Mouse (Mus musculus): Measurements from ENCODE around the gene Pced1b. TPM values are rescaled to one million over a fixed set of nuclear protein-coding genes. Genes with fewer than 3 reads are reported as not detected.
"Not testable (repeated sequence)": the region's sequence is repeated elsewhere in the genome, so short reads cannot be mapped to it uniquely, and the experiment has no call there.

Gene Pced1b
- total RNA-seq, 2 experiments from 2014 or later: 6.3 TPM

DNA sequence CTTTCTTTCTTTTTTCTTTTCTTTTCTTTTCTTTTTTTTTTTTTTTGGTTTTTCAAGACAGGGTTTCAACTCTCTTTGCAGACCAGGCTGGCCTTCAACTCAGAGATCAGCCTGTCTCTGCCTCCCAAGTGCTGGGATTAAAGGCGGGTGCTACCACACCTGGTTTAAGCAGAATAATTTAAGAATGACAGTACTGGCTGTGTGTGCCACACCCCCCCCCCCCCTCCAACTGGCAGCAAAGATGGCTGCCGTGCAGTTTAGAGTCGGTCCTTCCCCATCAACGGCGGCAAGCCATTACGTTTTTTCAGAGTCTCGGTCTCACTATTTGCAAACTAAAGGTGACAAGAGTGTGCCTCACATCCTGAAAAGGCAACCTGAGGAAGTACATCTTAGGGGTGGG lies 124.0 kb downstream of the Pced1b start:
- no peak for DNase-seq (ENCODE audit: extremely low spot score in 1 of 2, low spot score in 2 of 2)
- H3K4me3 ChIP-seq: no peak overlapping the region
- intact Hi-C loops (cut with DNase I): no loop called here
- TF ChIP-seq CTCF (IDR thresholded peaks at IDR 0.05): no peak
- no peak overlapping the region for H3K27ac ChIP-seq

DNA sequence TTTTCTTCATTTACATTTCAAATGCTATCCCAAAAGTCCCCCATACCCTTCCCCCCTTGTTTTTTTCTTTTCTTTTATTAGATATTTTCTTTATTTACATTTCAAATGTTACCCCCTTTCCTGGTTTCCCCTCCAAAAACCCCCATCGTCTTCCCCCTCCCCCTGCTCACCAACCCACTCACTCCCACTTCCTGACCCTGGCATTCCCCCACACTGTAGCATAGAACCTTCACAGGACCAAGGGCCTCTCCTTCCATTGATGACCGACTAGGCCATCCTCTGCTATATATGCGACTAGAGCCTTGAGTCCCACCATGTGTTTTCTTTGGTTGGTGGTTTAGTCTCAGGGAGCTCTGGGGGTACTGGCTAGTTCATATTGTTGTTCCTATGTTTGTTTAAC lies 125.1 kb downstream of the Pced1b start:
- intact Hi-C loops (cut with DNase I); DNase-seq (ENCODE audit: extremely low spot score in 1 of 2, low spot score in 2 of 2); H3K27ac ChIP-seq; H3K4me3 ChIP-seq: not testable (repeated sequence)

DNA sequence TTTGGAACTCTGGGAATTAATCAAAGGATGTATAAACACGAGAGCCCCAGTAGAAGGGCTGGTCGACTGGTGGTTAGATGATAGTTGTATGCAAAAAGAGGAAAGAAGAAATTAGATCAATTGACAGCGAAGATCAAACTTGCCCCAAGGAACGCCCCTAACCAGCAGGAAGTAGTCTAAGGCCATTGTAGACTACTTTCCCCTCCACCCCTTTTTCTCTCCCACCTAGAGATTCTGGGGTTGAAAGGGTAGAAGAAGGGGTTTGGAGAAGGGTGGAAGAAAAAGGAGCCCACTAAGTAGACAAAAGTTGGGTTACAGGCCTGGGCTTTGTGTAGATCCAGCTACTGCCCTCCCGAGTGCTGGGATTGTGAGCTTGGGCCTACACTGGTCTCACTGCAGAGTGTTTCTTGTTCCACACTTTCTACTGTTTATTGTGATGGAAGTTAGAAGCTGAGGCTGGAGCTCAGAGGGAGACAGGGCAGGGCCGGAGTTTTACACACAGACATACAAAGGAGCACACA lies 125.8 kb downstream of the Pced1b start:
- TF ChIP-seq CTCF (IDR thresholded peaks at IDR 0.05): no peak
- no peak overlapping the region for H3K27ac ChIP-seq
- DNase-seq (ENCODE audit: extremely low spot score in 1 of 2, low spot score in 2 of 2): no peak
- no peak overlapping the region for H3K4me3 ChIP-seq
- intact Hi-C loops (cut with DNase I): no loop called here

DNA sequence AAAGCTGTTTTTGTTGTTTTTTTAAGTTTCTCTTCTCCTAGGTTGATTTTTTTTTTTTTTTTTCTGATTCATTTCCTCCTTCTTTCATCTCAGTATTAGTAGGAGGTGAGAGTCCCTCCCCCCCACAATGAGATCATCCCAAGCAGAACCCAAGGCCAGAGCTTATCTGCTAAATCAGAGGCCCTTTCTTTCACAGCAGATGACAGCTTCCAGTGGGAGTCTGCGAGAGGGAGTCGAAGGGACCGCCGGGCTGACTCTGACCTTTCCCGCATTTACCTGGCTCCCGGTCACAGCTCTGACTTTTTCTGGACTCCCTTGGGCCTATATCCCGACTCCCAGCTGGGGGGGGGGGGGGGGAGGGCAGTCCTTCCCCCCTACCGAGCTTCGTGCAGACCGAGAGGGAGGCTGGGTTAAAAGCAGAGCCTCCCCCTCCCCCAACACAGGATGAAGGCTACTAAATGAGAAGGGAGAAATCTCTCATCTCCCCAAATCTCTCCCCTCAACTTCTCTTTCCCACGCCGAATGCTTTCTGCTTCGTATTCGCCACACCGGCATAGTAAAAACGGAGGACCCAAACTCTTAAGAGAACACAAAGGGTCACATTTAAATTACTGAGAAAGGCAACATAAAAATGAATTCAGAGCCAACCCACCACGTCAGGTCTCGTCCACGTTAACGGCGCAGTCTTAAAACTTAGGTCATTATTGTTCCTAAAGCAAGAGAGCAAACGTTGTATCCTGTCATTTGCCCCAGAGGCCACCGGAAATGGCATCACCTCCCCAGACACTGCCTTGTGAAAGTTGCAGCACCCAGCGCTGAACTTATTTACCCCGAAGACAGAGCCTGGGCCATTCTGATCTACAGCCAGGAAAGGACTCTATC lies 126.5 kb downstream of the Pced1b start:
- intact Hi-C loops (cut with DNase I): no loop called here
- no peak for TF ChIP-seq CTCF (IDR thresholded peaks at IDR 0.05)
- Histone ChIP-seq H3K27ac (no peak overlapping the region), H3K4me3 (no peak overlapping the region)
- DNase-seq (ENCODE audit: extremely low spot score in 1 of 2, low spot score in 2 of 2): no peak

DNA sequence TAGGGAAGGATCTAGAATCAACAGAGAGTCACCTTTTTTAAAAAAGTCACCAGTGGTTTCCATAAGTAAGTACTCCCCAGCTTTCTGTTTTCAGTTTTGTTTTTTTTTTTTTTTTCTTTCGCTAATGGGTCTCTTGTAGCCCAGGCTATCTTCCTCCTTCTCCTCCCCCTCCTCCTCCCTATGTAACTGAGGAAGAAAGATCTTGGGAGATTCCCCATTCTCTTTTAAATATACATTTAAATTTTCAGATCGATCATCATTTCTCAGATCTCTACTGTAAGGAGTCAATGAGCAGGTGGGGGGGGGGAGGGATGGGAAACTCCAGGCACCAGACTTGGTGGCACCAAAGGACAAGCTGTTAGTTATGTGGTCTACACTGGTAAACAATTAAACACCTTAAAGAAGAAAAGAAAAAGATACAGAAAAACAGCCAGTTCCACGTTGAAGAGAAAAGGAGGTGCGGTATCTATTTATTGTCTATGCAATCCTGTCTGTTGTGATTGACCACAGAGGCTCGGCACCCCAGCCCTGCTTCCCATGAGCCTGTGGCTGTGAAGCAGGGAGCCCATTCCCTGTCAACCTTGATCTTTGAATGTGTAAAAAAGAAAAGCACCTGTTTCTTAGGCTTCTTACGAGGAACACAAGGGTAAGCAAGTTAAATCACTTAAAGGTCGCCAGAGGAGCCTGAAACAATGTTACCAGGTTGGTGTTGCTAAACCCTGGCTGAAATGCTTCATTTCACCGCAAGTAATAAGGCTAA lies 127.4 kb downstream of the Pced1b start:
- intact Hi-C loops (cut with DNase I): no loop called here
- no peak for TF ChIP-seq CTCF (IDR thresholded peaks at IDR 0.05)
- DNase-seq (ENCODE audit: extremely low spot score in 1 of 2, low spot score in 2 of 2): no peak
- Histone ChIP-seq H3K4me3 (no peak overlapping the region), H3K27ac (no peak overlapping the region)

DNA sequence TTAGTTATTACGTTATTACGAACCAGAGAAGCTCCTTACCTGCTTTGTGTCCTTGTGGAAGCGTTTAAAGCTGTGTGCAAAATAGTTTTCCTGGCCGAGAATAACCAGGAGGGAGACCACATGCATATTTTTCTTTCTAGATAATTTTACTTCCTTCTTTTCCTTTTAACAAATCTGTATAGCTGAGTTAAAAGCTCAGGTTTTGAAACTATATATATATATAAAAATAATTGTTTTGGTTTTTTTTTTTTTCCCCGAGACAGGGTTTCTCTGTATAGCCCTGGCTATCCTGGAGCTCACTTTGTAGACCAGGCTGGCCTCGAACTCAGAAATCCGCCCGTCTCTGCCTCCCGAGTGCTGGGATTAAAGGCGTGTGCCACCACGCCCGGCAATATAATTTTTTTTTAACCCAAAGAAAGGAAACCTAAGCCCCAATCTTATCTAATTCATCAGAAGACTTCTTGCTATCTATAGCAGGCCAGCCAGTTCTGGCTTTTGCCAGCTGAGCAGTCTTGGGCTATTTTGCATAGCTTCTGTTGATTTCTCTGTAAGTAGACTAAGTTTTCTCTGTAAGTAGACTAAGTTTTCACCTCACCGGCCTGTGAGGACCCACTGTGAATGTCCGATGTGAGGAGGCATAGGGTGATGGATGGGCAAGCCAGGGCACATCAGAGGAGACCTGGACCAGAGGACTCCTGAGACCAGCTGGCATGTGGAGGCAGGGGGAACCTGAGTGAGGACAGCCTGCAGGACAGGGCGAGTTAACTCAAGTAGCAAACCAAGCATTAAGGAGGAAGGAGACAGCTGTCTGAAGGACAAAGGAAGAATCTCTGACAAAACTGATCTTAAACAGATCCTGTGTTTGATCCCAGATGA lies 128.2 kb downstream of the Pced1b start:
- TF ChIP-seq CTCF (IDR thresholded peaks at IDR 0.05): no peak
- H3K27ac ChIP-seq: no peak overlapping the region
- no peak for DNase-seq (ENCODE audit: extremely low spot score in 1 of 2, low spot score in 2 of 2)
- intact Hi-C loops (cut with DNase I): no loop called here
- H3K4me3 ChIP-seq: no peak overlapping the region

DNA sequence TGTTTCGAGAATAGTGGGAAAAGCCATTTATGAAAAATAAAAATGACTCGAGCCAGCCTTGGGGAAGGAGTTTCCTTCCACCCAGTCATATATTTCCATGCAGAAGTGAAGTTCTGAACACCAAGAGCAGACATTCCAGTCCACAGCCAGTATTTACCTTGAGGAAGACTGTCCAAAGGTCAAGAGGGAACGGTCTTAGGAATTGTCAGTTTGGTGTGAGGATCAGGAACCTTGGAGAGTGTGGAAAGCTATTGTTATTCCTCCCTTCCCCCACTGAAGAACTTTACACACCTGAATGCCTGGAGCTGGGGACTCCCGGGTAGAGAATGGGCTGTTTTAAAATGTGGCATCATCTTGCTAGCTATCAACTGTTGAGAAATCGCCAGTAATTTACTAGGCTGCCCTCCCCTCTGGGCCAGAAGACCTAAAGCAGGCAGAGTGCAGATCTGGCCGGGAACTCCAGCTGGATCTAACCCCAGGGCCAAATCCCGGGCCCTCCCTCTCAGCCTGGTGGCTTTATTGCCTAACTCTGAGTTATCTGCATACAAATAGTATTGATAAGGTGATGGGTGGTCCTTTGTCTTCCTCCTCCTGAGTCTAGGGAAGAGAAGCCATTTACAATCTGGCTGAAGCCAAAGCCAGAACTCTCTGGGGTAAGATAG lies 129.3 kb downstream of the Pced1b start:
- Histone ChIP-seq H3K27ac (no peak overlapping the region), H3K4me3 (no peak overlapping the region)
- DNase-seq (ENCODE audit: extremely low spot score in 1 of 2, low spot score in 2 of 2): no peak
- TF ChIP-seq CTCF (IDR thresholded peaks at IDR 0.05): no peak
- intact Hi-C loops (cut with DNase I): no loop called here

DNA sequence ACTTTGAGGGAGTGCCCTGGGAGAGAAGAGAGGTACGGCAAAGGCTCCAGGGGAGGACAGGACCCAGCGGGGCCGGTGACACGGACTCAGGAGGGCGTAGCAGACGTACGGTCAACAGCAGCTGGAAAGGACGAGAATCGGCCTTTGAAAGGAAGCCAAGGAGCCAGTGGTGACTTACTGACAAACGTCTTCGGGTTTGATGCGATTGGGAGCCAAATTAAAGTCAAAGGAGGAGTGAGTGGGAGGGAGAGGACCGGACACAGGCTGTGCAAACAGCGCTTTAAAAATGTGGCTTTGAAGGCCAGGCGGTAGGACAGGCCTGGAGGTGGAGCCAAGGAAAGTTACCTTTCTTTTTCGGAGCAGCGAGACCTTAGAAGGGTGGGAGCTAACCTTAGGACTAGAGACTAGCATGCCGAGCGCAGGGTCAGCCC lies 129.9 kb downstream of the Pced1b start:
- intact Hi-C loops (cut with DNase I): no loop called here
- no peak overlapping the region for H3K4me3 ChIP-seq
- no peak for TF ChIP-seq CTCF (IDR thresholded peaks at IDR 0.05)

DNA sequence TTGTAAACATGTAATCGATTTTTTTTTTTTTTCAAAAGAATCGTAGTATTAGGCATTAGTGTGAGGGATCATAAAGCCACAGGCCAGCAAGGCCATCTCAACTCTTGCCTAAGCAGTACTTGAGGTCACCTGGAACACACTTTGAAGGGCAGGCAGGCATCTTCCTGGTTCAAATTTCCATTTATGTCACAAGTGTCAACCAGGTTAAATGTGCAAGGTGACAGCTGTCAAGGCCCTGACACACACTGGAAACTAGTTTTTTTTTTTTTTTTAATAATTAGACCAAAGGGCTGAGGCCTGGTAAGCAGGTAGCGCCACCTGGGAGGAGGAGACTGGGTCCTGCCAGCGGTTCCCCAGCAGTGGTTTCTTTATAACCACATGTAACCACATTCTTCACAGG lies 131.2 kb downstream of the Pced1b start:
- no peak for TF ChIP-seq CTCF (IDR thresholded peaks at IDR 0.05)
- intact Hi-C loops (cut with DNase I): no loop called here
- Histone ChIP-seq H3K4me3 (no peak overlapping the region), H3K27ac (no peak overlapping the region)
- no peak for DNase-seq (ENCODE audit: extremely low spot score in 1 of 2, low spot score in 2 of 2)

More for the DNA sequence above, 129.9 kb downstream of the Pced1b start:
- H3K27ac ChIP-seq: no peak overlapping the region
- no peak for DNase-seq (ENCODE audit: extremely low spot score in 1 of 2, low spot score in 2 of 2)

DNA sequence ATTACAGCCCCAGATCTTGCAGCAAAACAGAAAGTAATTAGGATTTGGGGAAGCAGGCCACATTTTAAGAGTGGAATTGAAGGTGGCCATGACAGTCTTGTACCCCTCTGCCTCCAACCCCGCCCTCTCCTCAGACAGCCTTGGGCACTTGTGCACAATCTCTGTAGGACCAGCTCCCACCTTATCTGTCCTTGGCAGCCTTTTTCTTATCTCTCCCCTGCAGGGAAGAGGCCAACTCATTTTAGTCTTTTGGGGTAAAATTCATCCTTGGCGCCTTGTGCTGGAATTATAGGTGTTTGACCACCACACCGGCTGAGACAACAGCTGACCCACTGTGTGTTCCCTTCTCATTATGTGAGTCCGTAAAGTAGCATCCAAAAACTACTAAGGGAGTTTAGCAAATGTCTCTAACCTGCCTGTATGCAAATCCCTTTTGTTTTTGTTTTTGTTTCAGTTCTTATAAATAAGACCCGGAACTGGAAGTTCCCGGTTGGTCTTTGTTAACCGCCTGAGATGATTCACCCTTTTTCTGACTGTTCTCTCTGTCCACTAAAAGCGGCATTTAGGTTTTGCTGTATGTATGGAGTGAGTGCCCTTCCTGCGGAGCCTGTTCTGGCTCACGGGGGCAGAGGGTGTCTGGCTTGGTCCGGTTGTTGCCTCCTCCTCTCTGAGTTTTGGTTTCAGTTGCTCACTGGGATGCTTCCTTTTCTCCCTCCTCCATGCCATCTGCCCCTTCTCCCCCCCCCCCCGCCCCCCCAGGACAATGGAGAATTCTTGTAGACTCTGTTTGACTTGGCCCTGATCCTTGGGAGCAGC lies 132.8 kb downstream of the Pced1b start:
- no peak for DNase-seq (ENCODE audit: extremely low spot score in 1 of 2, low spot score in 2 of 2)
- no peak for TF ChIP-seq CTCF (IDR thresholded peaks at IDR 0.05)
- Histone ChIP-seq H3K4me3 (no peak overlapping the region), H3K27ac (no peak overlapping the region)
- intact Hi-C loops (cut with DNase I): no loop called here

Data from left cerebral cortex, adult 2 months (tissue).